Mouse (Mus musculus) mesoderm, embryonic 11.5 days (tissue): Measurements from ENCODE around the gene Mcts2.

ENCODE experiments used
- DNase-seq: peaks from one replicate; pipeline ENCODE4 v3.0.0-alpha.2; 2012; ENCODE audit warnings: low read depth, low spot score

Mcts2 gene

GRCm38 (mm10) chr2:152725178-152725750 lies 38.4 kb downstream of the Mcts2 start:
- DNase-seq = no peak

- no peak for DNase-seq
These were observed 39.4 kb downstream of the Mcts2 start for GRCm38 (mm10) chr2:152726213-152726612.

- DNase-seq = no peak
These were observed 40.0 kb downstream of the Mcts2 start for GRCm38 (mm10) chr2:152726751-152727335.

- no peak for DNase-seq
These were observed 41.1 kb downstream of the Mcts2 start for GRCm38 (mm10) chr2:152727795-152728510.

- no peak for DNase-seq
These were observed 41.8 kb downstream of the Mcts2 start for GRCm38 (mm10) chr2:152728594-152728993.

GRCm38 (mm10) chr2:152729013-152729635 lies 42.3 kb downstream of the Mcts2 start:
- no peak for DNase-seq

GRCm38 (mm10) chr2:152729636-152730020 lies 42.8 kb downstream of the Mcts2 start:
- peak; percentile 80 for DNase-seq

GRCm38 (mm10) chr2:152733201-152733600 lies 46.4 kb downstream of the Mcts2 start:
- no peak for DNase-seq

GRCm38 (mm10) chr2:152734501-152734900 lies 47.7 kb downstream of the Mcts2 start:
- no peak for DNase-seq

- peak; percentile 98 for DNase-seq
These were observed 48.1 kb downstream of the Mcts2 start for GRCm38 (mm10) chr2:152734984-152735383.

GRCm38 (mm10) chr2:152736090-152736601 lies 49.3 kb downstream of the Mcts2 start, which contains the start of gene Id1:
Id1 (plus strand) TSS chr2:152736251.
- DNase-seq = peak; percentile 94

GRCm38 (mm10) chr2:152736748-152737147 lies 49.9 kb downstream of the Mcts2 start:
- DNase-seq = peak; percentile 66
